Mouse (Mus musculus): ENCODE data around the gene Gm20822. TPM values are rescaled to one million over a fixed set of nuclear protein-coding genes. Genes with fewer than 3 reads are reported as not detected.

Gene Gm20822
- polyA plus RNA-seq (2012; rRNA removed): not detected in 2 replicates

DNA sequence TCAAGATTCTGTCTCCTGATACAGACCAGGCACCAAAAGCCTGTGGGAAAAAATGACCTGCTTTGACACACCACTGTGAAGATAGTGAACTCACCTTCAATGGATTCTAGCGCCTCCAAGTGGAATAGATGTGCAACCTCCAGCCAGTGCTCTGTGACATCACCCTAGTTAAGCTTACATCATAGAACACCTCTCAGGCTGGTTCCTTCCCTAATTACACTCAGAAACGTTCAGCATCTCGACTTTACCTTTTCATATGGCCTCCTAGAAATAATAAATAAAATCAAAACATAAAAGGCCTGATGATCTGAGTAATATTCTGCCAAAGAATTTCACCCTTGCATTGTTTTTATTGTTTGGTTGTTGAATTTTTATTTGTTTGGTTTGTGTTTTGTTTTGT lies at the start of gene Gm20822:
Gene Gm20822, minus strand, starts transcription at position 101 of the 400 bp plus-strand sequence.

Measured in stomach, adult 2 months (tissue).